Mouse (Mus musculus) lung, postnatal 0 days (tissue): Measurements from ENCODE around the gene Zfp108. TPM values are rescaled to one million over a fixed set of nuclear protein-coding genes. Genes with fewer than 3 reads are reported as not detected.

Experiments used
- ATAC-seq: fragments of 200-750 bp; cut with Nextera tagmentation; 2 replicates; pipeline ENCODE4 v1.8.0; 2017; ENCODE audit warnings: moderate library complexity
- DNase-seq: peaks from one replicate; pipeline ENCODE4 v3.0.0-alpha.2; 2016; ENCODE audit warnings: low spot score
- H3K27ac ChIP-seq: fragments of 300-500 bp; sonication (generic); 2 replicates; pipeline ENCODE4 v1.5.1; 2014; ENCODE audit warnings: antibody characterized with exemption, mild to moderate bottlenecking, low read length, mixed read lengths
- H3K27me3 ChIP-seq: fragments of 300-500 bp; sonication (generic); replicated peaks from 2 replicates; pipeline ENCODE4 v1.6.1; 2014; ENCODE audit warnings: low read length, mixed read lengths; ENCODE audit not compliant: insufficient read depth
- H3K36me3 ChIP-seq: fragments of 300-500 bp; sonication (generic); 2 replicates; pipeline ENCODE4 v1.6.1; 2014; ENCODE audit warnings: low read length, mixed read lengths; ENCODE audit not compliant: insufficient read depth
- H3K4me1 ChIP-seq: fragments of 300-500 bp; sonication (generic); 2 replicates; pipeline ENCODE4 v1.6.1; 2014; ENCODE audit warnings: antibody characterized with exemption, low read depth, low read length, mixed read lengths; ENCODE audit not compliant: insufficient read depth
- H3K4me2 ChIP-seq: fragments of 300-500 bp; sonication (generic); replicated peaks from 2 replicates; pipeline ENCODE4 v1.6.1; 2014; ENCODE audit warnings: low read depth, mild to moderate bottlenecking, low read length, moderate library complexity, mixed read lengths
- H3K4me3 ChIP-seq: fragments of 300-500 bp; sonication (generic); 2 replicates; pipeline ENCODE4 v1.5.1; 2014; ENCODE audit warnings: low read depth, low read length
- H3K9ac ChIP-seq: fragments of 300-500 bp; sonication (generic); replicated peaks from 2 replicates; pipeline ENCODE4 v1.6.1; 2014; ENCODE audit warnings: low read depth, mild to moderate bottlenecking
- H3K9me3 ChIP-seq: fragments of 300-500 bp; sonication (generic); 2 replicates; pipeline ENCODE4 v1.6.1; 2016; ENCODE audit warnings: low read length, mixed read lengths
- CTCF ChIP-seq: IDR thresholded peaks from 2 replicates; pipeline ENCODE4 v1.5.1; 2016; ENCODE audit warnings: antibody characterized with exemption, mild to moderate bottlenecking
- EP300 ChIP-seq: IDR thresholded peaks from 2 replicates; pipeline ENCODE4 v1.6.1; 2016; ENCODE audit warnings: antibody characterized with exemption, mild to moderate bottlenecking, control low read depth
- WGBS: fragments of 180-500 bp; shearing (Covaris S2); extraction: QIAGEN DNeasy Blood & Tissue Kit; methylation state at CpG from one replicate; pipeline ENCODE4 v1.1.7; 2014; 5-methylcytosine and 5-hydroxymethylcytosine counted together
- polyA plus RNA-seq: library from polyadenylated mRNA; unstranded; fragments of >200 nt; fragmentation: Nextera tagmentation; extraction: Ambion mirVana; gene quantifications from 2 replicates; pipeline ENCODE4 v1.2.1, GENCODE M21; 2015

The Zfp108 gene
- 2.2 and 2.4 TPM in 2 replicates for polyA plus RNA-seq

- peak within 1 kb of the TSS; percentile 65 for H3K4me2 ChIP-seq
- ATAC-seq (peak; percentile 96), DNase-seq (peak; percentile 93)
- H3K4me3 ChIP-seq = peak within 1 kb of the TSS; percentile 48
- no peaks in the 10 kb centered on the region for H3K36me3 ChIP-seq
- H3K9me3 ChIP-seq = no peaks in the 10 kb centered on the region
- H3K27ac ChIP-seq = peak within 1 kb of the TSS; percentile 12; the same call in 1 of the 2 replicates
- peak within 1 kb of the TSS; percentile 60; the same call in 1 of the 2 replicates for H3K9ac ChIP-seq
- no peaks in the 10 kb centered on the region; the same call in 1 of the 2 replicates for H3K4me1 ChIP-seq
- WGBS = 19% methylated on average over 21 of the region's 21 CpGs
- H3K27me3 ChIP-seq = no peaks in the 10 kb centered on the region
- TF ChIP-seq CTCF = no peak
- TF ChIP-seq EP300 = no peak
Observed at GRCm38 (mm10) chr7:24254633-24255474, at the start of gene Zfp108. TSS of gene Zfp108 (plus strand) at chr7:24254794.

- WGBS = 13% methylated on average over 24 of the region's 24 CpGs
- H3K4me1 ChIP-seq = no peaks in the 10 kb centered on the region
- TF ChIP-seq EP300 = no peak
- H3K4me3 ChIP-seq = peak overlapping the region; percentile 65
- peak overlapping the region; percentile 44 for H3K27ac ChIP-seq
- ATAC-seq = peak; percentile 96
- DNase-seq = peak; percentile 93
- H3K4me2 ChIP-seq = peak overlapping the region; percentile 71
- H3K9ac ChIP-seq = peak overlapping the region; percentile 78
- no peaks in the 10 kb centered on the region for H3K36me3 ChIP-seq
- H3K27me3 ChIP-seq = no peaks in the 10 kb centered on the region
- H3K9me3 ChIP-seq = no peaks in the 10 kb centered on the region
Observed at GRCm38 (mm10) chr7:24207488-24208261, 46.9 kb upstream of the Zfp108 start.

- ATAC-seq (no peak), DNase-seq (no peak)
- H3K9me3 ChIP-seq = no peaks in the 10 kb centered on the region
- peak overlapping the region; percentile 78 for H3K9ac ChIP-seq
- H3K4me3 ChIP-seq = peak overlapping the region; percentile 65
- no peaks in the 10 kb centered on the region for H3K36me3 ChIP-seq
- TF ChIP-seq EP300 = no peak
- TF ChIP-seq CTCF = no peak
- no peaks in the 10 kb centered on the region for H3K4me1 ChIP-seq
- H3K27ac ChIP-seq = no peak overlapping the region
- no peaks in the 10 kb centered on the region for H3K27me3 ChIP-seq
- H3K4me2 ChIP-seq = peak overlapping the region; percentile 71; the same call in 1 of the 2 replicates
- WGBS = 59% methylated on average over 7 of the region's 7 CpGs
Observed at GRCm38 (mm10) chr7:24208282-24208886, 46.2 kb upstream of the Zfp108 start.

GRCm38 (mm10) chr7:24210296-24210695, 44.3 kb upstream of the Zfp108 start:
- no peak overlapping the region for H3K27ac ChIP-seq
- no peak overlapping the region for H3K4me2 ChIP-seq
- H3K9me3 ChIP-seq = no peaks in the 10 kb centered on the region
- TF ChIP-seq CTCF (no peak), EP300 (no peak)
- H3K36me3 ChIP-seq = no peaks in the 10 kb centered on the region
- H3K4me3 ChIP-seq = no peak overlapping the region
- H3K4me1 ChIP-seq = no peaks in the 10 kb centered on the region
- WGBS = 65% methylated on average over 2 of the region's 2 CpGs
- ATAC-seq = no peak
- no peak overlapping the region for H3K9ac ChIP-seq
- no peak for DNase-seq
- H3K27me3 ChIP-seq = no peaks in the 10 kb centered on the region

GRCm38 (mm10) chr7:24211343-24211742, 43.3 kb upstream of the Zfp108 start, which contains the start of gene Zfp111:
TSS of gene Zfp111 (minus strand) at chr7:24211443.
- Histone ChIP-seq H3K27me3 (no peaks in the 10 kb centered on the region), H3K4me2 (no peak within 1 kb of the TSS), H3K4me1 (no peaks in the 10 kb centered on the region), H3K9ac (no peak within 1 kb of the TSS), H3K36me3 (no peaks in the 10 kb centered on the region), H3K27ac (no peak within 1 kb of the TSS), H3K9me3 (no peaks in the 10 kb centered on the region), H3K4me3 (no peak within 1 kb of the TSS)
- WGBS = 76% methylated on average over 5 of the region's 5 CpGs
- DNase-seq = no peak
- no peak for ATAC-seq
- TF ChIP-seq EP300 (no peak), CTCF (no peak)
